Mouse (Mus musculus) lung, postnatal 0 days (tissue): ENCODE data around the gene Izumo1r.

Source experiments
- CTCF ChIP-seq: IDR thresholded peaks from 2 replicates; pipeline ENCODE4 v1.5.1; 2016; ENCODE audit warnings: antibody characterized with exemption, mild to moderate bottlenecking
- EP300 ChIP-seq: IDR thresholded peaks from 2 replicates; pipeline ENCODE4 v1.6.1; 2016; ENCODE audit warnings: antibody characterized with exemption, mild to moderate bottlenecking, control low read depth

- TF ChIP-seq CTCF (no peak), EP300 (no peak)
Observed at GRCm38 (mm10) chr9:14884641-14885040, 19.1 kb downstream of the Izumo1r start.
